Mouse (Mus musculus) kidney, adult 2 months (tissue): ENCODE data around the gene Gxylt2.

Experiments
- CTCF ChIP-seq: fragments of 200-500 bp; conservative IDR thresholded peaks from 2 replicates; pipeline ENCODE4 v1.5.1; 2011; ENCODE audit warnings: low read depth, mild to moderate bottlenecking, control low read depth, low read length, moderate library complexity, mixed read lengths; ENCODE audit not compliant: insufficient read depth, insufficient read length
- POLR2A ChIP-seq: fragments of 200-500 bp; IDR thresholded peaks from one replicate; pipeline ENCODE4 v1.6.1; 2011; ENCODE audit warnings: low read depth, low read length, control low read depth

DNA sequence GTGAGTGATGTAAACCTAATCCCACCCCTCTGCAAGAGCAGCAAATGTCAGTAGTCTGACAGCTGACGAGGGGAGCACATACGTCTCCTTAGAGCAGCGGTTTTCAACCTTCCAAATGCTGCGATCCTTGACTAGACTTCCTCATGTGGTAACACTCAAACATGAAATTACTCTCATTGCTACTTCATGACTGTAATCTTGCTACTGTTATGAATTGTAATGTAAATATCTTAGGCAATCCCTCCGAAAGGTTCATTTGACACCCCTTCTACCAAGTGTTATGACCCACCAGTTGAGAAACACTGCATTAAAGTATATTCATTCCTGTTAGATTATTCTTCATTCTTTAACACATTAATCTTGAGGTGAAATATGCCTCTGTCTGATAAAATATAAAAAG, 142.7 kb downstream of the Gxylt2 start:
- TF ChIP-seq CTCF: no peak
- TF ChIP-seq POLR2A: no peak
